Mouse (Mus musculus) gastrocnemius, postnatal 14 days (tissue): ENCODE measurements around the gene Asic2. TPM values are rescaled to one million over a fixed set of nuclear protein-coding genes. Genes with fewer than 3 reads are reported as not detected.

Source experiments
- DNase-seq: peaks from one replicate; pipeline ENCODE4 v3.0.0; 2021; ENCODE audit warnings: mixed read lengths
- intact Hi-C: fragments of 180-260 bp; cut with DNase I; formaldehyde crosslinking; loops from one replicate; pipeline ENCODE4 v1.15.1; 2025; ENCODE audit warnings: low total_unique reads
- total RNA-seq, 2 experiments: library from RNA; stranded (reverse); gene quantifications; 2 replicates each; pipeline ENCODE4 v1.2.3; 2021

The Asic2 gene
- total RNA-seq, 2 experiments from 2014 or later, result 0.06 TPM; not detected in 1

DNA sequence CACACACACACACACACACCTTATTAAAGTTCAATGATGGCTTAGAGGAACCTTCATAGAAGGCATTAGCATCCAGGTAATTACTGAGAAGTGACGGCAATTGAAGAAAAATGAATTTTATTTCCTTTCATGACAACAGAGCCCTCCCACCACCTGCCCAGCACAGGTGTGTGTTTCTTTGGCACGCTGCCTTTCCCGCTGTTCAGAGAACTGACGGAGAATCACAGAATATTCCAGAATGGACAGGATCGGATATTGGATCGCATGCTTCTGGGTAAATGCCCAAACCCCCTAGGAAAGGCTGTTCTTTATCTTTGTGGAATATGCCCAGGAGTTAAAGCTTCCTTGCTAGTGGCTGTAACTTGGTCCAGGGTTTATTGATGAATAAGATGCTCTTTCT lies 954.8 kb downstream of the Asic2 start:
- intact Hi-C loops, result no loop called here
- no peak for DNase-seq

DNA sequence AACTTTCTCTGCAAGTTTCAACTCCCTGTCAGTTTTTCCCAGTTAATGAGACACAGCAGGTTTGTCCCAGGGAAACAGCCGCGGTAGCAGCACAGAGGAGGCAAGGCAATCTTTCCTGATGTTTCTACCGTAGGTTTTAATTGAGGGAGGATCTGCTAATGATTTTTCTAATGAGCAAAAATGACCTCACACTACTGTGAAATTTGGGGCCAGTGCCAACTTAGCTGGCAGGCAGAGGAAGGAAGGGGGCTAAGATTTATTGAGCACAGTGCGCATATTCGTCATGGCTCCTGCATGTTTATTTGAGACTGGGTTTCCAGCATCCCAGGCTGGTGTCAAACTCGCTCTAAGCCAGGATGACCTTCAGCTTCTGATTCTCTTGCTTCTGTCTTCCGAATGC lies 957.5 kb downstream of the Asic2 start:
- no peak for DNase-seq
- intact Hi-C loops, result no loop called here

GRCm38 (mm10) chr11:81009366-81009765 lies 958.9 kb downstream of the Asic2 start:
- intact Hi-C loops, result no loop called here
- no peak for DNase-seq

DNA sequence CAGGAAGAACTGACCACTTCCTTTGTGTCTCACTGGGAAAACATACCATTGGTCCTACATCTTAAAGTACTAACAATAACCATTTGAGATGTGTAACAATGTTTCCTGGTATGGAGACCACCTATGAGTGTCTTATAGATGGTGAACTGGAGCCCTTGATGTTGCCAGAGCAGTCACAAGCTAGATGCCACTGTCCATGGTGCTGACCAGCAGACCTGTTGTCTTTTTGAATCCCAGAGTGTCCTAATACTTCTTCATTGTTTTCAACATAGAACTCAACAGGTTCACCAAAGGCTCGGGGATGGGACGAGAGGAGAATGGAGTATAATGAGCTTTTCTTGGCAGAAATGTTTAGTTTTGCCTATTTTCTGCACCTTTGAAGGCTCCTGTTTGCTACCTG lies 962.4 kb downstream of the Asic2 start:
- intact Hi-C loops, result no loop called here
- DNase-seq, result no peak

GRCm38 (mm10) chr11:81002769-81003430 lies 965.4 kb downstream of the Asic2 start:
- intact Hi-C loops, result no loop called here

DNA sequence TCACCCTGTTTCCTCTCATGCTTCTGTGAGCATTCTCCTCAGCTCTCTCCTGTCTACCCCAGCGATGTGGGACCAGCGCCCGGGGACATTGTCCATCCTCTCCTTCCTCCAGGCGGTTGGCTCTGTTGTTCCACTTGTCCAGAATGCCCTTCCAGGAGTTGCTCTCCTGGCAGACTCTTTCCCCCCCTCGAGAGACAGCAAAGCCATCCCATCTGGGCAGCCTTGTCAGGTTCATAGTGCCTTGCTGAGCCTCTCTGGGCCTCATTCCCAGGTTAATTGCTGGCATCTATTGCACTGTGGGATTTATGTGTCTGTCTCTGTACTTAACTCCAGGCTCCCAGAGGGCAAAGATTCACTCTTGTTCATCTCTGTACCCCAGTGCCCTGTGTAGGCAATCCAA lies 972.6 kb downstream of the Asic2 start:
- no peak for DNase-seq
- intact Hi-C loops, result no loop called here

More at GRCm38 (mm10) chr11:81002769-81003430, 965.4 kb downstream of the Asic2 start:
- DNase-seq, result no peak

DNA sequence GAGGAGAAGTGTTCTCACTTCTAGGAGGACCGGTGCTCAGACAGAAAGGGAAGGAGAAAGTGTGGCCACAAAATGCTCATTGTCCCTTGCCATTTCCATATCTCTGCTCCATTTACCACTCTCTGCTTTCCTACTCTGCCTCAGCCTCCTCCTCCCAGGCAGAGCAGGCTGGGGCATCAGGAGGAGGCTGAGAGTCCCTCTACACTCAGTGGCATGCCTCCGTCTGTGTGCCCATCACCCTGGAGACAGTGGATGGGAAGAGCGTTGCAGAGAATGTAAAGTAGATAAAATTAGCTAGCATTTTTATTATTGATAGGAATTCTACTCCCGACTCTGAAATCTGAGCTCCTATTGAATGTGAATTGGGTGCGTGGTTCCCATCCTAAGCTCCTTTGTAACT lies 984.7 kb downstream of the Asic2 start:
- DNase-seq, result no peak
- intact Hi-C loops, result no loop called here

- intact Hi-C loops, result no loop called here
- no peak for DNase-seq
These were observed 991.9 kb downstream of the Asic2 start for GRCm38 (mm10) chr11:80976239-80976855.

- DNase-seq, result no peak
- intact Hi-C loops, result no loop called here
These were observed 993.6 kb downstream of the Asic2 start for GRCm38 (mm10) chr11:80974616-80975015.

- intact Hi-C loops, result no loop called here
- DNase-seq, result peak; percentile 27
These were observed 994.3 kb downstream of the Asic2 start for GRCm38 (mm10) chr11:80973976-80974375.

DNA sequence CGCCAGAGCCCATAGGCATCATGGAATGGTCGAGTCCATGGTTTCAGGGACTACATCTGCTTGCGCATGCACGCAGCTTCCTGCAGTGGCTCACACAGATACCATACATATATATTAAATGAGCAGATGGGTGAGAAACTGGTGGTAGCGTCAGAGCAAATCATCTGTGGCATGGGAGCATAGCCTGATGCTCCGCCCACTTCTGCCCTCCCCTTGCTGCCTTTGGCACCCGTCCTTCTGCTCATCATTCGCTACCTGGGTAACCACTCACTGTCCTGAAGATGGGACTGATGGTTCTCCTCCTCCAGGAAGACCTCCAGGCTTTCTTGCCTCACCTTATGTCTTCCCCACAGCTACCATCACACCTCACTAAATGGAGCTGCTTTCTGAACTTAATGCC lies 995.0 kb downstream of the Asic2 start:
- no peak for DNase-seq
- intact Hi-C loops, result no loop called here

DNA sequence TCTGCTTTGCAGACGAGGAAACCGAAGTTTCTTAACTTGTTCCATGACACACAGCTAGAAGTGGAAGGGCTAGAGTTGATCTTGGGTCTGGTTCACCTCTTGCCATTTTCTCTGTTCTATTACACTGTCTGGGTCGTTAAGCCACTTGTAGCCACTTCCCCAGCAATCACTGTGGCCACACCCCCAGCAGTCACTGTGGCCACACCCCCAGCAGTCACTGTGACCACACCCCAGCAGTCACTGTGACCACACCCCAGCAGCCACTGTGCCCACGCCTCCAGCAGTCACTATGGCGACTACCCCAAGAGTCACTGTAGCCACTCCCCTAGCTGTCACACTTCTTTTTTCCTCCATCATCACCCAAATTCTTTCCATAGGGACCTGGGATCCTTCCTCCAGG lies 1000.7 kb downstream of the Asic2 start:
- no peak for DNase-seq
- intact Hi-C loops, result no loop called here

DNA sequence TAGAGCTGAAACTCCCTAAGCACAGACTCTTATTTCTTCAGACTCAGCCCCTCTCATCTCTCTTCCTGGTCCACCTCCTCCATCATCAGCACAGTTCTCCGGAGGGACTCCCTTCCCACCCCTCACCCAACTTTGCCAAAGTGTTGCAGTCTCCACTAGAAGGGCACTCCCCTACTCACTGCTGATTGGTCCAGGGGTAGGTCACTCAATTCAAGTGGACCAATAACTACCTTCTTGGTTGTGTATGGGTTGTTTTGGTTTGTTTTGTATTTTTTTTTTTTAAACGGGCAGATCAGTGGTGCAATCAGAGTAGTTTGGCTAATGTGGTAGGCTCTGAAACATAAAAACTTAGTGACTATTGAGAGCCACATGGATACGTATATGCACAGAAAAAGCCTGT lies 1002.2 kb downstream of the Asic2 start:
- no peak for DNase-seq
- intact Hi-C loops, result no loop called here

DNA sequence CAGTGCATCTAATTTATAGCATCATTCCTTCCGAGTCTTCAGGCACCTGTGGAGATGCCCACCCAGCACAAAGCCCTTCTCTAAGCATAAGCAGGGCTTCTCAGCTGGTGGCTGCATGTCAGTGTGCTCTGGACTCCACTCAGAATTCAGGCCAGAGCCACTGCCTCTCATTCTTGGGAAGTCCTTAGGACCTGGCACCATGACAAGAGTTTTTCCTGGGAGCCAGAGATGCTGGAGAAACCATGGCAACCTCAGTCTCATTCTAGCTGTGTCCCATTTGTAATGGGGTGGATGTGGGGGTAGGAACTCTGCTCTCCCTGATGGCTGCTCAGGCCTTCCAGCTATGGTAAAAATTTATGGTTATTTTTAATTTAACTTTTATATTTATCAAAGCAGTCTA lies 1006.9 kb downstream of the Asic2 start:
- DNase-seq, result no peak
- intact Hi-C loops, result no loop called here

GRCm38 (mm10) chr11:80958086-80958671 lies 1010.1 kb downstream of the Asic2 start:
- intact Hi-C loops, result no loop called here
- DNase-seq, result no peak

DNA sequence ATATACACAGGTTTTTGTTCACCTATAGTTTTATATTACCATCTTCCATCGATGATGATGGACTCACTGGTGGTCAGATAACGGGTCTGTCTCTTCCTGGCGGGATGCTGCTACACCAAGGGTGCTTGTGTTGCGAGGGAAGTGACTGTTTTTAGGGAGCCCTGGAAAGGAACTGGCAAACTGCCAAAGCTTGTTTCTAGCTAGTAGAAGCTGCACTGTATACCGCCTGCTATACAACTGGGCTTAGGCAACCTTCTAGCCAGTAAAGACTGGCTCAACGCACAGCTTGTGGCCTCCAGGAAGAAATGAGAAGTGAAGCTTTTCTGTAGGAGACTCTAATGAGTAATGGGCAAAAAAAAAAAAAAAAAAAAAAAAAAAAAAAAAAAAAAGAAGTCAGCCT lies 1012.3 kb downstream of the Asic2 start:
- intact Hi-C loops, result no loop called here
- DNase-seq, result no peak

GRCm38 (mm10) chr11:80954147-80954546 lies 1014.1 kb downstream of the Asic2 start:
- intact Hi-C loops, result no loop called here
- no peak for DNase-seq

- no peak for DNase-seq
- intact Hi-C loops, result no loop called here
These were observed 1019.1 kb downstream of the Asic2 start for GRCm38 (mm10) chr11:80949068-80949738.

DNA sequence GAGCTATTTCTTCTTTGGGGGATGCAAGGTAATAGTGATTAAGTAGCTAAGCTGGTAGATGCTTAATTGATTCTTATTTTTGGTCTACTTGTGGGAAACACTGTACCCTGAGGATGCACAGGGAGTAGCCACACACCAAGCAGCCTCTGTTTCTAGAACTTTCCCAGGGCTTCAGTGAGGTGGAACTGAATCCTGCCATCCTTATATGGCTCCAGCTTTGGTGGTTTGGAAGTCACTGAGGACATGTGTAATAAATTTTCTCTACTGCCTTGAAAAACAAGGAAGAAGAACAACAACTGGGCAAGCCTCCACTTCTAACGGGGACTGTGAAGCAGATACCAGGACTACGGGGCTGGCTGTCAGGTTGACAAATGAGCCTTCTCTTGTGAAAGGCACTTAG lies 1020.2 kb downstream of the Asic2 start:
- no peak for DNase-seq
- intact Hi-C loops, result no loop called here

DNA sequence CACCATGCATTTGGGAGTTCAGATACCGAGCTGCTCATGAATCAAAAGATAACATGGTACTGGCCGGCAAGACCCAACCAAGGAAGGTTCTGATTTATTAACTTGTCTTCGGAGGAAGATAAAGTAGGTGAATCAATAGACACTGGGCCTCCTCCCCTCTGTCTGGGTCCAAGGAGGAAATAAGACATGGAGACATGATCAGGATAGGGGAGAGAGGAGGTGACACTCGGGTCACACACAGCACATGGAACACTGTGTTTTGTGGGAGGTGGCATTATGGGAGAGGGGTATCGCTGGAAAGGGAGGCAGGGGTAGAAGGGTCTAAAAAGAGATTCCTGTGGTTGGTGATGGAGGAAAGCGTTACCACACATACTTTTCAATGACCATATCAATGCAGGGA lies 1022.1 kb downstream of the Asic2 start:
- intact Hi-C loops, result no loop called here
- DNase-seq, result no peak
